ENCODE assay signal across 14 mouse cellular contexts in genomic region chr8:5739503-5739902, GRCm38 (mm10).
DNase-seq lines count a peak whose midpoint lies in the region; ATAC-seq and TF ChIP-seq lines count a peak whose summit lies in the region.
"Had no signal": no experiment of that assay in that cellular context is flagged by ENCODE, and none has a peak within 500 bp of the region (broad histone marks: within the 10 kb centered on the region; RNA-seq: fewer than 3 reads in every experiment).

No protein-coding gene starts in this region.

- no peak overlapping the region for H3K9ac ChIP-seq in stomach, postnatal 0 days (ENCODE audit: low read length)
- H3K9ac ChIP-seq in neural tube, embryonic 15.5 days (replicated peaks) = no peak overlapping the region
- H3K9ac ChIP-seq: forebrain, embryonic 12.5 days; heart, embryonic 15.5 days; liver, embryonic 15.5 days had no signal

- no peak for ATAC-seq in stomach, postnatal 0 days (ENCODE audit: low FRiP score, low TSS enrichment)
- ATAC-seq in neural tube, embryonic 15.5 days (ENCODE audit: low FRiP score) = no peak
- ATAC-seq: intestine, embryonic 16.5 days had no signal

- no peak for TF ChIP-seq EP300 in stomach, postnatal 0 days (optimal IDR thresholded peaks at IDR 0.05)

- H3K27ac ChIP-seq in stomach, postnatal 0 days (replicated peaks) = no peak overlapping the region
- H3K27ac ChIP-seq in neural tube, embryonic 15.5 days (replicated peaks) = no peak overlapping the region
- H3K27ac ChIP-seq: forebrain, embryonic 12.5 days; heart, embryonic 15.5 days; liver, embryonic 15.5 days had no signal

- peak; percentile 1 for DNase-seq in kidney, adult 9 months
- no peak for DNase-seq in kidney, adult 11 months
- DNase-seq in ovary, postnatal 36 days (ENCODE audit: low spot score) = peak; percentile 6
- no peak for DNase-seq in ovary, adult 18-20 months (ENCODE audit: low spot score)
- peak; percentile 59 to 62 for DNase-seq in cerebellum, postnatal 10 days
- DNase-seq in stomach, postnatal 0 days (ENCODE audit: low spot score) = no peak
- DNase-seq: gastrocnemius, postnatal 25 days; right cerebral cortex, postnatal 14 days; thymus, adult 18-20 months had no signal

- H3K9me3 ChIP-seq in stomach, postnatal 0 days (ENCODE audit: control insufficient read depth, low read length) = no peaks in the 10 kb centered on the region
- no peaks in the 10 kb centered on the region for H3K9me3 ChIP-seq in neural tube, embryonic 15.5 days (replicated peaks)
- H3K9me3 ChIP-seq: forebrain, embryonic 12.5 days; heart, embryonic 15.5 days; liver, embryonic 15.5 days had no signal

- no peaks in the 10 kb centered on the region for H3K36me3 ChIP-seq in stomach, postnatal 0 days (ENCODE audit: control insufficient read depth, insufficient read depth, low read length)
- H3K36me3 ChIP-seq in neural tube, embryonic 15.5 days = no peaks in the 10 kb centered on the region
- H3K36me3 ChIP-seq: forebrain, embryonic 12.5 days; heart, embryonic 15.5 days; liver, embryonic 15.5 days had no signal

- H3K4me2 ChIP-seq in stomach, postnatal 0 days (replicated peaks; ENCODE audit: low read depth) = no peak overlapping the region
- no peak overlapping the region for H3K4me2 ChIP-seq in neural tube, embryonic 15.5 days
- H3K4me2 ChIP-seq: forebrain, embryonic 12.5 days; heart, embryonic 15.5 days; liver, embryonic 15.5 days had no signal

- H3K4me1 ChIP-seq in stomach, postnatal 0 days (replicated peaks; ENCODE audit: control insufficient read depth, insufficient read depth) = no peaks in the 10 kb centered on the region
- no peaks in the 10 kb centered on the region for H3K4me1 ChIP-seq in neural tube, embryonic 15.5 days
- H3K4me1 ChIP-seq: forebrain, embryonic 12.5 days; heart, embryonic 15.5 days; liver, embryonic 15.5 days had no signal

- 70% methylated on average over 2 of the region's 2 CpGs for WGBS in stomach, postnatal 0 days
- 84% methylated on average over 2 of the region's 2 CpGs for WGBS in neural tube, embryonic 15.5 days

- TF ChIP-seq CTCF in stomach, postnatal 0 days (IDR thresholded peaks at IDR 0.05; ENCODE audit: low read depth) = peak; percentile 44

- no peak overlapping the region for H3K4me3 ChIP-seq in stomach, postnatal 0 days (ENCODE audit: low read depth, low read length)
- H3K4me3 ChIP-seq in neural tube, embryonic 15.5 days (replicated peaks) = no peak overlapping the region
- H3K4me3 ChIP-seq: forebrain, embryonic 12.5 days; heart, embryonic 15.5 days; liver, embryonic 15.5 days had no signal

- H3K27me3 ChIP-seq in stomach, postnatal 0 days (ENCODE audit: control insufficient read depth, insufficient read depth, low read length) = no peaks in the 10 kb centered on the region
- no peaks in the 10 kb centered on the region for H3K27me3 ChIP-seq in neural tube, embryonic 15.5 days (replicated peaks)
- H3K27me3 ChIP-seq: forebrain, embryonic 12.5 days; heart, embryonic 15.5 days; liver, embryonic 15.5 days had no signal

Comparison
In these comparisons a context has a peak if more than half of its experiments do, and no peak if none do; other contexts are left out.
1. DNase-seq: peak in kidney, adult 9 months (single experiment), ovary, postnatal 36 days (single experiment) and cerebellum, postnatal 10 days (2 of 2); none in kidney, adult 11 months (single experiment), ovary, adult 18-20 months (single experiment) and stomach, postnatal 0 days (single experiment).